Mouse (Mus musculus): ENCODE results near the gene Scrn3.

- TF ChIP-seq CTCF (IDR thresholded peaks at IDR 0.05; ENCODE audit: insufficient read depth, low read depth, low read length) (no peak), POLR2A (IDR thresholded peaks at IDR 0.05; ENCODE audit: insufficient read depth, low read depth, low read length) (no peak)
Observed at GRCm38 (mm10) chr2:73275261-73276040, 37.0 kb upstream of the Scrn3 start.

All from olfactory bulb, adult 2 months (tissue).